Mouse (Mus musculus) kidney, embryonic 14.5 days (tissue): ENCODE results near the gene Ghdc. TPM values are rescaled to one million over a fixed set of nuclear protein-coding genes. Genes with fewer than 3 reads are reported as not detected.

Experiments used
- ATAC-seq: fragments of 200-750 bp; cut with Nextera tagmentation; 2 replicates; pipeline ENCODE4 v1.8.0; 2017; ENCODE audit warnings: moderate number of reproducible peaks, mild to moderate bottlenecking, moderate TSS enrichment, moderate library complexity; ENCODE audit not compliant: low FRiP score, low TSS enrichment
- H3K27ac ChIP-seq: fragments of 300-500 bp; sonication (generic); 2 replicates; pipeline ENCODE4 v1.5.1; 2014; ENCODE audit warnings: low read depth, mild to moderate bottlenecking, low read length, moderate library complexity, mixed read lengths
- H3K27me3 ChIP-seq: fragments of 300-500 bp; sonication (generic); 2 replicates; pipeline ENCODE4 v1.6.1; 2014; ENCODE audit warnings: mild to moderate bottlenecking, low read length; ENCODE audit not compliant: control insufficient read depth, insufficient read depth
- H3K36me3 ChIP-seq: fragments of 300-500 bp; sonication (generic); 2 replicates; pipeline ENCODE4 v1.6.1; 2014; ENCODE audit warnings: low read length, mixed read lengths; ENCODE audit not compliant: control insufficient read depth, insufficient read depth
- H3K4me1 ChIP-seq: fragments of 300-500 bp; sonication (generic); 2 replicates; pipeline ENCODE4 v1.6.1; 2014; ENCODE audit warnings: low read length, mixed read lengths; ENCODE audit not compliant: control insufficient read depth, insufficient read depth
- H3K4me2 ChIP-seq: fragments of 300-500 bp; sonication (generic); replicated peaks from 2 replicates; pipeline ENCODE4 v1.6.1; 2014; ENCODE audit warnings: low read depth, mild to moderate bottlenecking, low read length
- H3K4me3 ChIP-seq: fragments of 300-500 bp; sonication (generic); 2 replicates; pipeline ENCODE4 v1.5.1; 2014; ENCODE audit warnings: mild to moderate bottlenecking, low read length
- H3K9ac ChIP-seq: fragments of 300-500 bp; sonication (generic); 2 replicates; pipeline ENCODE4 v1.6.1; 2014; ENCODE audit warnings: low read depth, mild to moderate bottlenecking, low read length, moderate library complexity
- H3K9me3 ChIP-seq: fragments of 300-500 bp; sonication (generic); 2 replicates; pipeline ENCODE4 v1.6.1; 2016; ENCODE audit warnings: low read length; ENCODE audit not compliant: control insufficient read depth
- WGBS: fragments of 180-500 bp; shearing (Covaris S2); extraction: QIAGEN DNeasy Blood & Tissue Kit; methylation state at CpG from one replicate; pipeline ENCODE4 v1.1.7; 2014; 5-methylcytosine and 5-hydroxymethylcytosine counted together
- polyA plus RNA-seq: library from polyadenylated mRNA; unstranded; fragments of >200 nt; fragmentation: Nextera tagmentation; extraction: Ambion mirVana; gene quantifications from 2 replicates; pipeline ENCODE4 v1.2.1, GENCODE M21; 2014

The Ghdc gene
- polyA plus RNA-seq = 3.6 and 4.5 TPM in 2 replicates

DNA sequence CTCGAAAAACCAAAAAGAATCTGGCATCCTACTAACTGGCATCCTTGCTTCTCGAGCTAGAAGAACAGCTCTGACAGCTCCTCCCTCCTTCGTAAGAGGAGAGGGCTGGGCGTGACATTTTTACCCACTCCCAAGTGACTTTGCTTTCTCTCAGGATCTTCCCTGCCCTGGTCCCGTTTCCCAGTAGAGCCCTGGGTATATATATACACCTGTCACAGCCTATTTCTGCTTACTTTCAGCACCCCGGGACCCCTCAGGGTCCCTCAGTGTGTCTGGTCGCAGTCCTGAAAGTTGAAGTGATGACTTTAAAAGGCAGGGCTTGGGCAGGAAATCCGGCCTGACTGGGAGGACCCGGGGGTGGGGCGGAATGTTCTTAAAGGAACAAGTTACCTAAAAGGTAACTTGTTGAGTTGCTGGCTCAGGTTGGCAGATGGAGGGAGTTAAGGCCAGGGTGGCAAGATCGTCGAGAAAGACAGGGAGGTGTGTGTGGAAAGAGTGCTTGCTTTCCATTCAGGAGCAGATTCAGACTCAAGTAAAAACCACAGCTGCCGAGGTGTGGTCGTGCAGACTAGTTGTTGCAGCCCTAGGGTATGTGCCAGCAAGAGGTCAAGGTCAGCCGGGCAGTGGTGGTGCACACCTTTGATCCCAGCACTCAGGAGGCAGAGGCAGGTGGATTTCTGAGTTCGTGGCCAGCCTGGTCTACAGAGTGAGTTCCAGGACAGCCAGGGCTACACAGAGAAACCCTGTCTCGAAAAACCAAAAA, at the start of gene Ghdc:
Gene Ghdc (minus strand): TSS at position 312 of the 763 bp plus-strand sequence.
- Histone ChIP-seq H3K4me2 (peak within 1 kb of the TSS; percentile 43), H3K27me3 (no peaks in the 10 kb centered on the region), H3K9me3 (no peaks in the 10 kb centered on the region), H3K4me3 (peak within 1 kb of the TSS; percentile 47), H3K27ac (no peak within 1 kb of the TSS), H3K9ac (peak within 1 kb of the TSS; percentile 35), H3K36me3 (no peaks in the 10 kb centered on the region), H3K4me1 (0 out of 2 replicates have a peak, but pooled peaks cover 5% of the 10 kb centered on the region)
- WGBS = 14% methylated on average over 17 of the region's 17 CpGs
- peak; percentile 74 for ATAC-seq

DNA sequence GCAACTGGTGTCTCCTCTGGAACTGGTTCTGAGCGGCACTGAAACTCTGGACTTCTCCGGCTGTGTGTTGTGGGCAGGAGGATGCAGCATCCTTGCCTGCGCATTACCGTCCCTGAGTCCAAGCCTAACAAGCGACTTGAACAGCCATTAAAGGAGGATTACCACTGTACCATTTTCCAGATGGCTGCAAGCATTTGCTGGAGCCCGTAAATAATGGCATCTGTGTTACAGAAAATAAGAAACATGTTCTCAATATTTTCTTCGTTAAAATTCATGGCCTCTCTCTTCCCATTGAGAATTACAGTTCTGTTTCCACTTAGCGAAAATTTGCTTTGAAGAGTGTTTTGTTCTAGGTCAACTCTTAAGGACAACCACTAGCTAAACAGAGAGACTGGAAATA, 49.3 kb upstream of the Ghdc start:
- ATAC-seq = no peak
- H3K36me3 ChIP-seq = no peaks in the 10 kb centered on the region

DNA sequence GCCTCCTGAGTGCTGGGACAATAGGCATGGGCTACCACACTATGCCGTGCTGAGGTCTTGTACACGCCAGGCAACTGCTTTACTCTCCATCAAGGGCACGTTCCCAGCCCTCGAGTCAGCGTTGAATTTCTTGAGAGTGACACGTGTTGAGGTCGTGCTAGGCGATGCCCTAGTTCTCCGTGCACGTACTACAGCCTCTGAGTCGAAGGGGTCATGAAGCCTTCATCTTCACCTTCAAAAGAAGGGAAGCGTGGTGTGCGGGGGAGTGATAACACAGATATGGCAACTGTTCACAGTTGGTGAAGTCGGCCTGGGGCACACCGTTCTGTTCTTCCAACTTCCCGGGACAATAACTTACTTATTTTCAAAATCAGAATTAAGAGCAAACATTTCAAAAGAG, 48.9 kb upstream of the Ghdc start:
- Histone ChIP-seq H3K4me1 (no peaks in the 10 kb centered on the region), H3K27me3 (no peaks in the 10 kb centered on the region), H3K9ac (no peak overlapping the region), H3K9me3 (no peaks in the 10 kb centered on the region), H3K4me3 (no peak overlapping the region), H3K4me2 (no peak overlapping the region), H3K36me3 (no peaks in the 10 kb centered on the region), H3K27ac (no peak overlapping the region)
- WGBS = 77% methylated on average over 16 of the region's 16 CpGs
- no peak for ATAC-seq

More for the DNA sequence above, 49.3 kb upstream of the Ghdc start:
- no peak overlapping the region for H3K9ac ChIP-seq
- H3K27ac ChIP-seq = no peak overlapping the region
- H3K9me3 ChIP-seq = no peaks in the 10 kb centered on the region
- H3K4me2 ChIP-seq = no peak overlapping the region
- no peak overlapping the region for H3K4me3 ChIP-seq
- WGBS = 90% methylated on average over 8 of the region's 8 CpGs
- H3K4me1 ChIP-seq = no peaks in the 10 kb centered on the region
- H3K27me3 ChIP-seq = no peaks in the 10 kb centered on the region

DNA sequence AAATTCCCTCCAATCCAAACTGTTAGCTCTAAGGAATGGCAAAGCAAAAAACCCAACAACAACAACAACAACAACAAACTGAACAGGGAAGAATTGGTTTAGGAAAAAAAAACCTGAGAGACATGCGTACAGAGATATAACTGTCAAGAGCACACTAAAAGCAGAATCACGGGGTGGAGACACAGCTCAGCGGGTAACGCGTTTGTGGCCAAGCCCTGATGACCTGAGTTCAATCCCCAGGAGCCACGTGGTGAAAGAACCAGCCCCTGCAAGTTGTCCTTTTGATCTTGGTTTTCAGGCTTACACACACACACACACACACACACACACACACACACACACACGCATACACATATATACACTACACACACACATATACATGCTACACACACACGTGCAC, 48.3 kb upstream of the Ghdc start:
- H3K4me2 ChIP-seq = no peak overlapping the region

DNA sequence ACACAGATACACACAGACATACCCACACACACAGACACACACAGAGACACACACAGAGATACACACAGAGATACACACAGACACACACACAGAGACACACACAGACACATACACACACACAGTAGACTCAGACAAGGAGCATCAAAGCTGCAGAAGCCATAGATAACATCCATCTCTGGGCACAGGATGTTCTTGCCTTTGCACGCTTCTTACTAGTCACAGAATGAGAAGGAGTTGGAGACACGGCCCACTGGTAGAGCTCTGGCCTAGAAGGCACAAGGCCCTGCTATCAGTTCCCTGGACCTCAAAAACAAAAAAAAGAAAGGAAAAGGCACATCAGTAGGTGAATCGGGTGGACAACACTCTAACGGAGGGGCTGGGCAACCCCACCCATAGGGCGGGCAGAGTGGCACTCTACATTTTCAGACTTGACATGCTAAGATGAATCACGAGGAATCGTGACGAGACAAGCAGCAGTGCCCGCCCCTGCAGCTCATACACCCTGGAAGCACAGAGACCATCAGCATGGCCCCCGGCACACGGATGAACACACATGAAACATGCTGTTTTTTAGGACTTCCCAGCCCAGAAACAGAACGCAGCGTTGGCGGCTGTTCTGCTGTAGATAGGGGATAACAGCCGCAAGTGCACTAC, 47.7 kb upstream of the Ghdc start:
- Histone ChIP-seq H3K36me3 (no peaks in the 10 kb centered on the region), H3K4me2 (no peak overlapping the region), H3K9me3 (no peaks in the 10 kb centered on the region), H3K9ac (no peak overlapping the region), H3K27me3 (no peaks in the 10 kb centered on the region), H3K4me3 (no peak overlapping the region), H3K27ac (no peak overlapping the region), H3K4me1 (no peaks in the 10 kb centered on the region)
- ATAC-seq = no peak
- 93% methylated on average over 15 of the region's 15 CpGs for WGBS

More for the DNA sequence above, 48.3 kb upstream of the Ghdc start:
- Histone ChIP-seq H3K4me3 (no peak overlapping the region), H3K9me3 (no peaks in the 10 kb centered on the region), H3K36me3 (no peaks in the 10 kb centered on the region), H3K27me3 (no peaks in the 10 kb centered on the region), H3K27ac (no peak overlapping the region), H3K4me1 (no peaks in the 10 kb centered on the region), H3K9ac (no peak overlapping the region)
- 68% methylated on average over 8 of the region's 8 CpGs for WGBS
- ATAC-seq = no peak

DNA sequence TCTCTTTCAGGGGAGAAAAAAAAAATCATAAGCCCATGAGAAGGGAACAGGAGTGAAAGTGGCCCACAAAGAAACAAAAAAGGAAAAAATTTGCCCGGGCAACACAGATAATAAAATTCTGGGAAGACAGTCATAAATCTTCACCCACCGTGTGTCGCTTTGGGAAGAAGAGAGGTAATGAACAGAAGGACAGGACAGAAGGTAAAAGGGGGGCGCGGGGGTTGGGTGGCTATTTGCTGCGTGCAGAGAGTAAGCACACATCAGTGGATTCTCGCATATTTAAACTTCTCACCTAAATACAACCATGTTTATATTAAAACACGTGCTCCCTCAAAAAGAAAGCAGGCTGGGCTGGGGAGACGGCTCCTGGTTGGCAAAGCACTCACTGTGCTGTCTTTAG, 46.6 kb upstream of the Ghdc start:
- H3K4me2 ChIP-seq = no peak overlapping the region
- no peaks in the 10 kb centered on the region for H3K4me1 ChIP-seq
- no peaks in the 10 kb centered on the region for H3K9me3 ChIP-seq
- no peaks in the 10 kb centered on the region for H3K27me3 ChIP-seq
- no peak overlapping the region for H3K4me3 ChIP-seq
- 48% methylated on average over 9 of the region's 9 CpGs for WGBS
- H3K9ac ChIP-seq = no peak overlapping the region
- no peak overlapping the region for H3K27ac ChIP-seq
- ATAC-seq = no peak
- H3K36me3 ChIP-seq = no peaks in the 10 kb centered on the region

DNA sequence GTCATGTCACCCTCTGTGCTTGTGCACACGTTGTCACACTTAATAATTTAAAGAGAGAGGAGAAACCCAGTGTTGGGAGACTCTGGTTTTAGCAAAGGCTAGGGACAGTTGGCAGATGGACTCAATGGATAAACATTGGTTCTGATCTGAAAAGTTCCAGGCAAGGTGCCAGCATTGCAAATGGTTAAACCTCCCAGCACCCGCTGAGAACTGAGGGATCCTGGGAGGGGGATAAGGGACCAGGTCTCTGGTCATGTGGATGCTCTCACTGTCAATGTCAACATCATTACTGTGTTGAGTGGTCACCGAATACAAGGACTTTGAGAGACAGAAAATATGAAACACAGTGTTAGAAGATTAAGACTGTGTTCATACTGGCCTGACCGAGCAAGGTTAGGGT, 46.0 kb upstream of the Ghdc start:
- WGBS = 68% methylated on average over 4 of the region's 4 CpGs

DNA sequence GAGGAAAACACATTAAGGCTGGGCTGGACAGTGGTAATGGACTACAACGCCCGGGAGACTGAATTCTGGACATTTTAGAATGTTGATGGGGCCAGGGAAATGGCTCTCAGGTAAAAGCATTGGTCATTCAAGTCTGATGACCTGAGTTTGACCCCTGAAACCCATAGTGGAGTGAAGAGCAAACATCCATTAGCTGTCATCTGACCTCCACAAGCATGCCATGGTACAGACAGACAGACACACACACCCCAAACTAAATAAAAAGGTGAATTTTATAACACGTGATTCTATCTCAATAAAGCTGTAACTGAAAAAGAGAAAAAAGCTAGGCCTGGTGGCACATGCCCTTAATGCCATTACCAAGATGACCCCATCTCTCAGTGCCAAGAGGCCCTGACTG, 45.6 kb upstream of the Ghdc start:
- Histone ChIP-seq H3K27me3 (no peaks in the 10 kb centered on the region), H3K4me3 (no peak overlapping the region), H3K9ac (no peak overlapping the region), H3K4me1 (no peaks in the 10 kb centered on the region), H3K4me2 (no peak overlapping the region), H3K36me3 (no peaks in the 10 kb centered on the region), H3K27ac (no peak overlapping the region), H3K9me3 (no peaks in the 10 kb centered on the region)
- no peak for ATAC-seq
- WGBS = 52% methylated on average over 3 of the region's 3 CpGs

More for the DNA sequence above, 46.0 kb upstream of the Ghdc start:
- Histone ChIP-seq H3K9me3 (no peaks in the 10 kb centered on the region), H3K4me3 (no peak overlapping the region), H3K27me3 (no peaks in the 10 kb centered on the region), H3K27ac (no peak overlapping the region), H3K4me1 (no peaks in the 10 kb centered on the region), H3K4me2 (no peak overlapping the region), H3K36me3 (no peaks in the 10 kb centered on the region), H3K9ac (no peak overlapping the region)
- no peak for ATAC-seq

DNA sequence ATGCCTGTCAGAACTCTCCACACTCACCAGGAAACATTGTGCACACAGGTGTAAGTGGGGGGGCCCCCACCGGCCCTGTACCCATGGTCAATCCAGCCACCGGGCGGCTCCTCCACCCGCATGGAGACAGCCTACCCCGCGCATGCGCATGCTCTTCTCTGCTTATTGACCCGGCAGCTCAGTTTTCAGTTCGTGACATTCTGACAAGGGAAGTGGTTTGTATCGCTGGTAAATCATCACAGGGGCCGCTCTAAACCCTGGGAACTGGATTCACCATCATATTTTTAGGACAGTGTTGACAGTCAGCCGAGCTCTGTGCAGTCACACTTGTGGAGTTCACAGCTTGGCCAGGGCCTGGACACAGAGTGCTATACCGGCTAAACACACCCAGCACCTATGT, 43.7 kb upstream of the Ghdc start:
- Histone ChIP-seq H3K9ac (peak overlapping the region; percentile 34; the same call in 1 of the 2 replicates), H3K9me3 (no peaks in the 10 kb centered on the region), H3K4me2 (peak overlapping the region; percentile 35), H3K36me3 (no peaks in the 10 kb centered on the region), H3K27me3 (no peaks in the 10 kb centered on the region), H3K4me3 (no peak overlapping the region), H3K27ac (no peak overlapping the region), H3K4me1 (peaks cover 3% of the 10 kb centered on the region; the same call in 1 of the 2 replicates)
- 0 out of 2 replicates have a peak, but pooled peaks have one; percentile 37 for ATAC-seq
- 18% methylated on average over 13 of the region's 13 CpGs for WGBS
